Mouse (Mus musculus) subcutaneous adipose tissue, adult 2 months (tissue): ENCODE data around the gene Cldn4. TPM values are rescaled to one million over a fixed set of nuclear protein-coding genes. Genes with fewer than 3 reads are reported as not detected.

Experiments used
- polyA plus RNA-seq: library from polyadenylated mRNA; depleted of rRNA; stranded (reverse); fragments of >200 nt; gene quantifications from 2 replicates; pipeline ENCODE4 v1.2.3, GENCODE M21; 2012; ENCODE audit warnings: low replicate concordance; rRNA removed

Cldn4 gene
- 0.26 and 41.1 TPM in 2 replicates for polyA plus RNA-seq

GRCm38 (mm10) chr5:134946857-134947255, at the start of gene Cldn4:
Gene Cldn4, minus strand, starts transcription at chr5:134946934.

GRCm38 (mm10) chr5:134985633-134986297, 39.0 kb upstream of the Cldn4 start, which contains the start of gene Cldn3:
Gene Cldn3, plus strand, starts transcription at chr5:134986214.

GRCm38 (mm10) chr5:134932179-134932902, 14.4 kb downstream of the Cldn4 start, which contains the start of gene Mettl27:
Gene Mettl27, plus strand, starts transcription at chr5:134932368.

GRCm38 (mm10) chr5:134915311-134915710, 31.4 kb downstream of the Cldn4 start, which contains the start of gene Cldn13:
Gene Cldn13, minus strand, starts transcription at chr5:134915526.

GRCm38 (mm10) chr5:134906633-134907032, 40.1 kb downstream of the Cldn4 start, which contains the start of gene Tmem270:
Gene Tmem270, minus strand, starts transcription at chr5:134906733.

Other genes with a start within 250 kb of the Cldn4 start
- gene Eln, start 199.6 kb downstream of the Cldn4 start, polyA plus RNA-seq, result 185 and 255 TPM in 2 replicates
- not detected in 2 replicates for gene Tmem270, start 40.2 kb downstream of the Cldn4 start, polyA plus RNA-seq
- not detected in 2 replicates for gene Cldn13, start 31.4 kb downstream of the Cldn4 start, polyA plus RNA-seq
- gene Mettl27, start 14.6 kb downstream of the Cldn4 start, polyA plus RNA-seq, result 35.4 and 38.5 TPM in 2 replicates
- gene Cldn3, start 39.3 kb upstream of the Cldn4 start, polyA plus RNA-seq, result 0.53 and 154 TPM in 2 replicates
- 117 and 142 TPM in 2 replicates for gene Abhd11, start 62.2 kb upstream of the Cldn4 start, polyA plus RNA-seq
- 9.5 and 18.6 TPM in 2 replicates for gene Stx1a, start 76.5 kb upstream of the Cldn4 start, polyA plus RNA-seq
- 29.4 and 30.9 TPM in 2 replicates for gene Dnajc30, start 117.3 kb upstream of the Cldn4 start, polyA plus RNA-seq
- gene Bud23, start 118.0 kb upstream of the Cldn4 start, polyA plus RNA-seq, result 42.3 and 66.1 TPM in 2 replicates
- gene Vps37d, start 131.3 kb upstream of the Cldn4 start, polyA plus RNA-seq, result 1.4 and 9.3 TPM in 2 replicates
- 112 and 197 TPM in 2 replicates for gene Mlxipl, start 143.0 kb upstream of the Cldn4 start, polyA plus RNA-seq
- 16.2 and 19.8 TPM in 2 replicates for gene Tbl2, start 202.7 kb upstream of the Cldn4 start, polyA plus RNA-seq
- 49.5 and 50.4 TPM in 2 replicates for gene Bcl7b, start 221.3 kb upstream of the Cldn4 start, polyA plus RNA-seq
- 23.8 and 40.6 TPM in 2 replicates for gene Baz1b, start 240.3 kb upstream of the Cldn4 start, polyA plus RNA-seq